Mouse (Mus musculus): ENCODE data around the gene Cryaa.
A peak's percentile ranks its signal among the peaks of the same experiment; 100 is the strongest.

Gene Cryaa

DNA sequence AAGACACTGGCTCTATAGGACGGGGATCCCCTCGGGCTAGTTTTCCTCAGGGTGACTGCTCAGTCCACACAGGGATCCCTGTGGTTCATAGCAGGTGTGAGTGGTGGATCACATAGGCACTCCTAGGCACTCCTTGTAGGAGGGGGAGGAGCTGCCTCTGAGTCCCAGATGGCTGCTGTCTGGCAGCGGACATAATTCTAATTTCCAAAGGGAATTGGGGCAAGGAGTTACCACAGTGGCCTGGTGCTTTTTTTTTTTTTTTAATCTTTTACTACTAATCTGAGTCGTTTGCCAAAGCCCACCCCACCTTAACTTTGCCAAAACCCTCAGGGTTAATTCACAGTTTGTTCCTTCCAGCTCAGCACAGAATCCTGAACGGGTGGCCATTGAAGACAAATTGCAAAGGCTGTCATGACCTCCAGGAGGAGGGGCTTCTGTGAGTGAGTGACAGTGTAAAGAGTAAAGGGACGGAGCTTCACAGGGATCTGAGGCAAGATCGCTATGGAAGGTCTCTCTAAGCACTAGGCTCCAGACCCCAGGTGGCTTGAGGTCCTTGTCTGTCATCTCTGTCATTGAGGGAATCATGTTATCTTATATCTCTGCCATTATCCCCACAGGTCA, 31.6 kb downstream of the Cryaa start:
- DNase-seq (ENCODE audit: low read depth, low spot score), result peak; percentile 80

GRCm38 (mm10) chr17:31710455-31710854, 32.8 kb downstream of the Cryaa start:
- no peak for DNase-seq (ENCODE audit: low read depth, low spot score)

DNA sequence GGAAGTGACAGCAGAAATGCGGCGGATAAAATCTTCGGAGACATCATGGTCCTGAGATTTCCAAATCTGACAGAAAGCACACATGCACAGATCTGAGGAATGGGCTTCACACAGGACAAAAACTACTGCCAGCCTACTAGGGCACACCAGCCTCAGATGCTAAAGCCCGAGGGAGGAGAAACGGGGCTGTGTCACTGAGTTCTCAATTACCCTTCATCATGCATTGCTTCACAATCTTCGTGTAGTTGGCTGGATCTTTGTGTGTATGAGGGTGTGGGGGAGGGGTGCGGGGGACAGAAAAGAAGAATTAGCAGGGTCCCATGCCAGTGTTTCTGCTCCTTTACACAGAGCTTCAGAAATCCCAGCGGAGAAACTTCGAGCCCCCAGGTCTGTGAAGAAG, 36.1 kb downstream of the Cryaa start:
- no peak for DNase-seq (ENCODE audit: low read depth, low spot score)

DNA sequence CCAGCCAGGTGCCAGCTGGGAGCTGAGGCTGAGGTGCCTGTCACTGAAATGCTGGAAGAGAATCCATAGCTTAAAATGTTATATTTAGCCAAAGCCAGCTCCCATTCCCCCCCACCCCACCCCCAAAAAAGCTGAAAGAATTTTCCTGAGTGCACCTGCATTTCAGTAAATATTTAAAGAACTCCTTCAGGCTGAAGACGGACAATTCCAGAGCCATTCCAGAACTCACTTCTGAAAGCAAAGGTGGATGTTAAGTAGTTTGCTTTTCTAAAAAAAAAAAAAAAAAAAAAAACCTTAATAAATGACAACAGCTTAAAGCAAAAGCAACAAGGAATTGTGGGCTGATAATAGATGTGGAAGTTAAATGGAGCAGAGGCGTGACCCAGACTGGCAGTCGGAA, 36.5 kb downstream of the Cryaa start:
- DNase-seq (ENCODE audit: low read depth, low spot score), result no peak

DNA sequence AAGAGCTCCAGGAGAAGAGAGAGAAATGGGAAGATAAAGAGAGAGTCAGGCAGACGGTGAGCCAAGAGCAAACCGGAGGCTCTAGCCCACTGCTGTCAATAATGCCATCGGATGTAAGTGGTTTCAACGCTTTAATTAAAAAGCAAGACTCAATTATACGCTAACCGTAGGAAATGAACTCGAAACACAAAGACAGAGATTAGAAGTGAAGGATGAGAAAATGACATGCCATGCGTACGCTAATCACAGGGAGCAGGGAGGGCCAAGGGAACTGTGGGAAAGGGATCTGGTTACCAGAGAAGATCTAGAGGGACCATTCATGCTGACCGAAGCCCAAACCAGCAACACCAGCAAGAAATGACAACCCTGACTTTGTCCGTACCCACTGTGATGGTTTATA, 37.4 kb downstream of the Cryaa start:
- no peak for DNase-seq (ENCODE audit: low read depth, low spot score)

DNA sequence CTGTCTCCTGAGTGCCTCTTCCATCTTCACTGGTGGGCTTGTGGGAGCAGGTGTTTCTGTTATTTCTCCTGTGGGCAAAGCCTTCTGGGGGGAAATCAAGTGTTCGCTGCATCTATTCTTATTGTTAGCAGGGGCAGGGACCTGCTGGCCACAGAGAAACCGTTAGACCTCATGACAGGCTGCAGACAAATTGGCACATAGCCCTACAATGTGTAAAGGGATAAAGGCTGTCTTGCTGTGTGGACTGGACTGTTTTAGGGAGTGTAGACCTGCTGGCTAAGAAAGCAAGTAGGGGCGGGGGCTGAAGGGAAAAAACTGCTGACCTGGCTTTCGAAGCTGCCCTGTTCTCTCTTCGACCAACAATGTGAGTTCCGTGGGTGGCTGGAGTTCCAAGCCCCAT, 44.0 kb downstream of the Cryaa start:
- DNase-seq (ENCODE audit: low read depth, low spot score), result no peak

DNA sequence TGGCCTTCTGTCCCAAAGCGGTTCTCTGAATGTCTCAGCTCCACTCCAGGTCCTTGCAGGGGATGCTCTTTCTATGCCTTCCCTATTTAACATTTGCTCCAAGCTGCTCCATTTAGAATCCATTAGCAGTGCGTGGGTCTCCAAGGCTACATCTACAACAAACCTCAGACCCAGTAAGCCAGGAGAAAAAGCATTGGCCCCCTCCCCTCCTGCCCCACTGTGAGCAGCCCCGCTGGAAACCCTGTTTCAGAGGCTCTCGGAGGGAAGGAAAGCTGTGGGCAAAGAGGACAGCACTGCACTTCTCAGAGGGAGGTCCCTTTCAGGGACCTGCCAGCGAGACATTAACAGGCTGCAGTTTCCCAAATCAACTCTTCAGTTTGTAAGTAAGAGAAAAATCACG, 47.8 kb downstream of the Cryaa start:
- DNase-seq (ENCODE audit: low read depth, low spot score), result no peak

DNA sequence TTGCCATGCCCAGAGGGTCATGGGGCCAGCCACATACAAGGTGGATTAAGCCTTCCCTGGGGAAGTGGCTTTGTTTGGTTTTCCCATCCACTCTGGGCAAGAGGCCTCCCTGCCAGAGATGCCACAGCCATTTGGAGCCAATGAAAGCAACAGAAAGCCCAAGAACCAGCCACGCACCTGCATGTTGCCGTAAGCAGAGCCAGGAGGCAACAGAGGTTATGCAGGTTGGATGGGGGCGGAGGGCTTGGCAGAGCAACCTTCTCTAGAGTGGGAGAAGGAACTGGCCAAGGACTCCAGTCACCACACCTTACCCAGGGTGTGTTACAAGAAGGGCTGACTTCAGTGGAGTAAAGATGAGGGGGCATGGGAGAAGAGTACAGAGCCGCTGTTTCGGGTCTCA, 48.6 kb downstream of the Cryaa start:
- no peak for DNase-seq (ENCODE audit: low read depth, low spot score)

- DNase-seq (ENCODE audit: low read depth, low spot score), result peak; percentile 18
Measured at GRCm38 (mm10) chr17:31727230-31727629, 49.6 kb downstream of the Cryaa start.

- no peak for DNase-seq (ENCODE audit: low read depth, low spot score)
Measured at GRCm38 (mm10) chr17:31728043-31728442, 50.4 kb downstream of the Cryaa start.

DNA sequence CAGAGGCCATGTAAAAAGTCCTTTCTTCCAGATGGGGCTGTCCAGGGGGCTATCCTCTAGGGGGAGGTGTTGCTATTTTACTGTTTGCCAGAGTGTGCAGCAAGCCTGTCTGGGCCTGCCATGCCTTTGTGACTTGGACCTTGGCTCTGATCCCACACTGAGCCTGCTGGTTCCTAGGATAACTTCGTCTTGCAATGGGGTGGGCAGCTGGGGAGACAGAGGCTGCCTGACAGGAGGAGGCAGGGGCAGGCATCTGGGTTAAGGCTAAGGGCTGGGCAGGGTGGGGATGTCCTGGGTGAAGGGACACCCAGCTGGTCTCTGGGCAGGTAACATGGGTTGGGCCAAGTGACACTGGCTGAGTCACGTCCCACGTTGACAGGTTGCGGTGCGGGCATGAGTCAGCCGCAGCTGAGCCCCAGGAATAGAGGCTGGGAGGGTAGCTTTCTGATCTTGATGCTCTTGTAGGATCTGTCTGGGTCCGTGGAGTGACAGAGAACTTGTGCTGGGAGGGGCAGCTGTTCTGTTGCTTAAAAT, 51.4 kb downstream of the Cryaa start:
- no peak for DNase-seq (ENCODE audit: low read depth, low spot score)

DNA sequence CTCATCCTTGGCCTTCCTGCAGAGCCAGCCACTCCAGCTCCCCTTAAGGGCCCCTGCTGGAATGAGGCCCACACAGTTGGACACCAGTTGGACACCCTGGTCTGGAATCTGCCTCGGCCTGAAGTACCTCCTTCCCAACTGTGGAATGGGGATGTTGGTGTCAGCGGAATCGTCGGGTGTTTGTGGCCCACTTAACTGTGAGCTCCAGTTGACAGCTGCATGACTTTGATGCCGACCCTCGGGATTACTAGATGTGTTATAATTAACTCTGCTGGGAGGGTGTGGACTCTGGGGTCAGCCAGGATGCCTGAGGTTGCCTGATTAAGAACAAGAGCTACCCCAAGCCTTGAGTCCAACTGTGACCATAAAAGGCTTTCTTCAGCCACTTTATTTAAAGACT, 53.4 kb downstream of the Cryaa start:
- no peak for DNase-seq (ENCODE audit: low read depth, low spot score)

Measured in ZHBTc4 (cell line).